Mouse (Mus musculus) C2C12 (cell line): Measurements from ENCODE around the gene Hormad1.

Experiments
- CEBPB ChIP-seq: IDR thresholded peaks from one replicate; pipeline ENCODE4 v1.6.1; 2011; ENCODE audit warnings: low read depth, mild to moderate bottlenecking, control low read depth, moderate library complexity
- CTCF ChIP-seq: IDR thresholded peaks from one replicate; pipeline ENCODE4 v1.5.1; 2011; ENCODE audit not compliant: control insufficient read depth, insufficient read depth, insufficient read length
- MYOG ChIP-seq: IDR thresholded peaks from one replicate; pipeline ENCODE4 v1.6.1; 2011; ENCODE audit not compliant: control insufficient read depth, insufficient read length; ENCODE audit errors: extremely low read depth

GRCm38 (mm10) chr3:95550176-95550575 lies 9.3 kb upstream of the Hormad1 start:
- no peak for TF ChIP-seq CEBPB
- no peak for TF ChIP-seq CTCF
- no peak for TF ChIP-seq MYOG
